Mouse (Mus musculus) hindbrain, embryonic 14.5 days (tissue): ENCODE data around the gene Apmap. TPM values are rescaled to one million over a fixed set of nuclear protein-coding genes. Genes with fewer than 3 reads are reported as not detected.

Experiments used
- ATAC-seq: fragments of 200-750 bp; cut with Nextera tagmentation; 2 replicates; pipeline ENCODE4 v1.8.0; 2017; ENCODE audit warnings: moderate number of reproducible peaks, mild to moderate bottlenecking, moderate TSS enrichment, moderate library complexity; ENCODE audit not compliant: low FRiP score
- DNase-seq: peaks from one replicate; pipeline ENCODE4 v3.0.0-alpha.2; 2015; ENCODE audit warnings: low spot score
- H3K27ac ChIP-seq: fragments of 300-500 bp; sonication (generic); 2 replicates; pipeline ENCODE4 v1.5.1; 2014; ENCODE audit warnings: mild to moderate bottlenecking, moderate library complexity
- H3K27me3 ChIP-seq: fragments of 300-500 bp; sonication (generic); 2 replicates; pipeline ENCODE4 v1.6.1; 2014; ENCODE audit warnings: mild to moderate bottlenecking, low read length, mixed read lengths; ENCODE audit not compliant: control insufficient read depth, insufficient read depth
- H3K36me3 ChIP-seq: fragments of 300-500 bp; sonication (generic); replicated peaks from 2 replicates; pipeline ENCODE4 v1.6.1; 2014; ENCODE audit not compliant: control insufficient read depth, insufficient read depth
- H3K4me1 ChIP-seq: fragments of 300-500 bp; sonication (generic); replicated peaks from 2 replicates; pipeline ENCODE4 v1.6.1; 2014; ENCODE audit warnings: antibody characterized with exemption, low read length, mixed read lengths; ENCODE audit not compliant: control insufficient read depth, insufficient read depth
- H3K4me2 ChIP-seq: fragments of 300-500 bp; sonication (generic); replicated peaks from 2 replicates; pipeline ENCODE4 v1.6.1; 2014; ENCODE audit warnings: mild to moderate bottlenecking, moderate library complexity
- H3K4me3 ChIP-seq: fragments of 300-500 bp; sonication (generic); replicated peaks from 2 replicates; pipeline ENCODE4 v1.5.1; 2014; ENCODE audit warnings: mild to moderate bottlenecking, low read length
- H3K9ac ChIP-seq: fragments of 300-500 bp; sonication (generic); 2 replicates; pipeline ENCODE4 v1.6.1; 2014
- H3K9me3 ChIP-seq: fragments of 300-500 bp; sonication (generic); 2 replicates; pipeline ENCODE4 v1.6.1; 2016; ENCODE audit warnings: low read length; ENCODE audit not compliant: control insufficient read depth
- WGBS: fragments of 180-500 bp; shearing (Covaris S2); extraction: QIAGEN DNeasy Blood & Tissue Kit; methylation state at CpG from one replicate; pipeline ENCODE4 v1.1.7; 2014; 5-methylcytosine and 5-hydroxymethylcytosine counted together
- polyA plus RNA-seq: library from polyadenylated mRNA; unstranded; fragments of >200 nt; fragmentation: Nextera tagmentation; extraction: Ambion mirVana; gene quantifications from 2 replicates; pipeline ENCODE4 v1.2.1, GENCODE M21; 2014

The Apmap gene
- 41.6 and 42.6 TPM in 2 replicates for polyA plus RNA-seq

GRCm38 (mm10) chr2:150608087-150608799 is at the start of gene Apmap:
Apmap (minus strand) TSS chr2:150608567.
- DNase-seq (peak; percentile 99), ATAC-seq (peak; percentile 97)
- Histone ChIP-seq H3K4me2 (peak within 1 kb of the TSS; percentile 78), H3K9ac (peak within 1 kb of the TSS; percentile 87), H3K4me1 (peaks cover 10% of the 10 kb centered on the region), H3K9me3 (no peaks in the 10 kb centered on the region), H3K4me3 (peak within 1 kb of the TSS; percentile 82), H3K27ac (peak within 1 kb of the TSS; percentile 51), H3K27me3 (no peaks in the 10 kb centered on the region), H3K36me3 (no peaks in the 10 kb centered on the region)
- WGBS: under 1% methylated on average over 42 of the region's 42 CpGs

DNA sequence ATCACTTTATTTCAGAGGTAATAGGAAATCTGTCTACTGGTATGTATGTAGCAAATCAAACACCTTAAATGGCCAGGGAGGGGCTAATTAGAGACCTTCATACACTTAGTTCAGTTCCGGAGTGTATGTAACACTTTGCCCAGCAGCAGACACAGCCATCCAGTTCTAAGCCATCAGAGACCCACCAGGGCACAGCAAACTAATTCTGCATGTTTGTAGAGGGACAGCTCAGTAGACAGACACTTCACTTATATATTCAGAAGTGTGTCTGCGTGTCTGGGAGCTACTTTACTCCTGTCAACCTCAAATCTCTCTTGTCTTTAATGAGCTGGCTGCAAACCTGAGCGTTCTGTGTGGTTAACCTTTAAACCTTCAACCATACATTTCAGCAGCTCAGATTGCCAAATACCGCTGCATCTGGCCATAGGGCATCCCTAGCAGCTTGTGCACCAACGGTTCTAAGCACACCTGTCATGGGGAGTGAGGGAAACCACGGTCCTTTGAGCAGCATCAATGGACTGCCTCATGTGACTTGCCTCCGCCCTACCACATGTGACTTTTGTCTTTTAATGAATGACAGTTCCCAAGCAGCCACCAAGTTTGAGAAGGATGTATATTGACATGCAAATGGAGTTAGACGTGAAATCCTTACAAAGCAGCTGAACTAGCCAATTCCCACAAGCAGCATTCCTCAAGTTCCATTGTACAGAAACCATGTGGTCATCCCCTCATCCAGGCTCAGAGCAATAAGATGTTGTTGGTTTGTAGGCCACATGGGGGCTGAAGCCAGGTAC is 48.8 kb upstream of the Apmap start:
- no peaks in the 10 kb centered on the region for H3K27me3 ChIP-seq
- H3K36me3 ChIP-seq: no peaks in the 10 kb centered on the region
- no peak overlapping the region for H3K9ac ChIP-seq
- H3K4me1 ChIP-seq: no peaks in the 10 kb centered on the region
- peak; percentile 39 for DNase-seq
- H3K4me3 ChIP-seq: no peak overlapping the region
- 27% methylated on average over 8 of the region's 8 CpGs for WGBS
- H3K27ac ChIP-seq: peak overlapping the region; percentile 61
- H3K4me2 ChIP-seq: no peak overlapping the region
- H3K9me3 ChIP-seq: 0 out of 2 replicates have a peak, but pooled peaks cover 3% of the 10 kb centered on the region
- peak; percentile 78 for ATAC-seq

DNA sequence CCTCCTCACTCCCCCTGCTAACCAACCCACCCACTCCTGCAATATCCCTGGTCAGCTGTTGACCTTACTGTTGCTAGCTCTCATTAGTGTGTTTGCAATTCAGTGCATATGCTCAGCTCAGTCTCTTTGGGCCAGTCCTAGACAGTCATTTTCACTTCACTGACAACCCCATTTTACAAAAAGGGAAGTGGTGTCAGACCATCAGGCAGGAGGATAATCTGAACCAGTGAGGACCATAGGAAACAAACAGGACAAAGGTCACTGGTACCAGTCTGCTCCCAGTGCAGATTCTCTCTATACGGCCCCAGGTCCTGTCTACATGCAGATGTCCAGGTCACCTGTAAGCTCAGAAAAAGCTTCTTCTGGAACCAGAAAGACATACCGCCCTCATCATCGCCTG is 47.7 kb upstream of the Apmap start:
- no peak for ATAC-seq
- no peaks in the 10 kb centered on the region for H3K36me3 ChIP-seq
- no peaks in the 10 kb centered on the region for H3K27me3 ChIP-seq
- H3K9me3 ChIP-seq: 0 out of 2 replicates have a peak, but pooled peaks cover 3% of the 10 kb centered on the region
- H3K4me2 ChIP-seq: no peak overlapping the region
- peaks cover 4% of the 10 kb centered on the region; the same call in 1 of the 2 replicates for H3K4me1 ChIP-seq
- H3K9ac ChIP-seq: no peak overlapping the region
- no peak overlapping the region for H3K4me3 ChIP-seq
- 0 out of 2 replicates have a peak overlapping the region, but pooled peaks have one; percentile 61 for H3K27ac ChIP-seq
- 87% methylated on average over 3 of the region's 3 CpGs for WGBS
- no peak for DNase-seq

- WGBS: 87% methylated on average over 6 of the region's 6 CpGs
- ATAC-seq: no peak
- Histone ChIP-seq H3K9ac (no peak overlapping the region), H3K4me2 (no peak overlapping the region), H3K4me1 (peaks cover 12% of the 10 kb centered on the region; the same call in 1 of the 2 replicates), H3K4me3 (no peak overlapping the region), H3K36me3 (no peaks in the 10 kb centered on the region), H3K27me3 (no peaks in the 10 kb centered on the region), H3K27ac (no peak overlapping the region), H3K9me3 (0 out of 2 replicates have a peak, but pooled peaks cover 3% of the 10 kb centered on the region)
- no peak for DNase-seq
These were observed 46.9 kb upstream of the Apmap start for GRCm38 (mm10) chr2:150655290-150655689.

- H3K9me3 ChIP-seq: 0 out of 2 replicates have a peak, but pooled peaks cover 3% of the 10 kb centered on the region
- no peaks in the 10 kb centered on the region for H3K27me3 ChIP-seq
- H3K4me2 ChIP-seq: no peak overlapping the region
- H3K9ac ChIP-seq: no peak overlapping the region
- no peak overlapping the region for H3K4me3 ChIP-seq
- no peak for ATAC-seq
- 97% methylated on average over 2 of the region's 2 CpGs for WGBS
- H3K27ac ChIP-seq: no peak overlapping the region
- peaks cover 17% of the 10 kb centered on the region for H3K4me1 ChIP-seq
- no peak for DNase-seq
- no peaks in the 10 kb centered on the region for H3K36me3 ChIP-seq
These were observed 46.4 kb upstream of the Apmap start for GRCm38 (mm10) chr2:150654814-150655213.

- H3K4me3 ChIP-seq: no peak overlapping the region
- H3K9me3 ChIP-seq: 0 out of 2 replicates have a peak, but pooled peaks cover 3% of the 10 kb centered on the region
- H3K9ac ChIP-seq: no peak overlapping the region
- no peak for ATAC-seq
- H3K4me2 ChIP-seq: no peak overlapping the region
- DNase-seq: no peak
- no peaks in the 10 kb centered on the region for H3K36me3 ChIP-seq
- peaks cover 33% of the 10 kb centered on the region for H3K4me1 ChIP-seq
- WGBS: 60% methylated on average over 9 of the region's 9 CpGs
- no peak overlapping the region for H3K27ac ChIP-seq
- H3K27me3 ChIP-seq: no peaks in the 10 kb centered on the region
These were observed 43.0 kb upstream of the Apmap start for GRCm38 (mm10) chr2:150651366-150651765.

DNA sequence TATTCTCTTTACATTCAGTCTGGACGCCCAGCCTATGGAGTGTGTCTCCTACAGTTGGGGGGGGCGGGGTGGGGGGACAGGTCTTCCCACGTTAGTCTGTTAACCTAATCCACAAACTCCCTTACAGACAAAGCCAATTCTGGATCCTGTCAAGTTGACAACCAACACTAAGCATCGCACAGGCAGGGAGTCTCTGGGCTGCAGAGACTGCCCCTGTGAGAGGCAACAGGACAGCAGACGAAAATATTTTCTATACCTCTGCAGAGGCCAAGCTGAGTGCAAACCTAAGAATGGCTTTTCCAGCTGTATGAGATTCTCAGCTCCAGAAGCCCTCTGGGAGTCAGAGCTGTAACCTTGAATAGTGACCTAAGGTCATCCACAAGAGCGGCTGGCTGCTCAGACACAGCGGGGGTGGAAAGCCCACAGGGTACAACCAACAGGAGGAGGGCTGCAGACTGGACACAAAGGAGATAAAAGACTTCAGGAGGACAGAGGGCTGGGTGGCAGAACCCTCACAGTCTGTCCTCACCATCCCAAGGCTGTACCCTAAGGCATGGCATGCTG is 42.2 kb upstream of the Apmap start:
- no peak overlapping the region for H3K4me2 ChIP-seq
- no peak overlapping the region for H3K4me3 ChIP-seq
- H3K9me3 ChIP-seq: 0 out of 2 replicates have a peak, but pooled peaks cover 2% of the 10 kb centered on the region
- H3K27me3 ChIP-seq: no peaks in the 10 kb centered on the region
- H3K36me3 ChIP-seq: no peaks in the 10 kb centered on the region
- peak; percentile 26; the same call in 1 of the 2 replicates for ATAC-seq
- DNase-seq: no peak
- H3K9ac ChIP-seq: 0 out of 2 replicates have a peak overlapping the region, but pooled peaks have one; percentile 9
- peaks cover 33% of the 10 kb centered on the region for H3K4me1 ChIP-seq
- WGBS: 9% methylated on average over 7 of the region's 7 CpGs
- no peak overlapping the region for H3K27ac ChIP-seq

DNA sequence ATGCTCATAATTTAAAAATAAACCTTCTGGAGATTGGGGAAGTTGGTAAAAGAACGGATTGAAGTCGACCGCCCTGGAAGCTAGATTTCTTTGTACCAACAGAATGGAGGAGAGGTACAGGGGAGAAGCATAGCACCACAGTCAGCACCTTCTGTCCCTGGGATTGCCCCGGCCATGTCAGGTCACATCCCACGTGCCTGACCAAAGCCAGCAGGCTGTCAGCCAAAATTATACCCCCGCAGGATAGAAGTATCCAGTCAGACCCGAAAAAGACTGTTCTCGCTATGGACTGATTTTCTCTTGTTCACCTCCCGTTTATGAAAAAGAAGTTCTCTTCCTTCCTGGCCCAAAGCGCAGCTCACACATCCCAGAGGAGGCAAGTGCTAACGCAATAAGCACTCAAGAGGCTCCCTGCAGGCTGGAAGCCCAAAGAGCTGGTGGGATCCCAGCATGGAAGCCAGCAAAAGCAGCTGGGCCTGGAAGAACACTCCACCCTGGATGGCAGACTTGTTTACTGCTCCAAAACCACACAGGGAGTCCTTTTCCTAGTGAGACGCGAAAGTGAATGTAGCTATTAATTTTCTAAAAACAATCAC is 40.0 kb upstream of the Apmap start:
- Histone ChIP-seq H3K36me3 (no peaks in the 10 kb centered on the region), H3K9ac (no peak overlapping the region), H3K27me3 (no peaks in the 10 kb centered on the region), H3K4me2 (no peak overlapping the region), H3K4me1 (peaks cover 33% of the 10 kb centered on the region), H3K4me3 (no peak overlapping the region), H3K27ac (peak overlapping the region; percentile 51; the same call in 1 of the 2 replicates), H3K9me3 (no peaks in the 10 kb centered on the region)
- ATAC-seq (no peak), DNase-seq (no peak)
- WGBS: 55% methylated on average over 13 of the region's 13 CpGs
